Mouse (Mus musculus): ENCODE results near the gene Trpv6.

The Trpv6 gene

DNA sequence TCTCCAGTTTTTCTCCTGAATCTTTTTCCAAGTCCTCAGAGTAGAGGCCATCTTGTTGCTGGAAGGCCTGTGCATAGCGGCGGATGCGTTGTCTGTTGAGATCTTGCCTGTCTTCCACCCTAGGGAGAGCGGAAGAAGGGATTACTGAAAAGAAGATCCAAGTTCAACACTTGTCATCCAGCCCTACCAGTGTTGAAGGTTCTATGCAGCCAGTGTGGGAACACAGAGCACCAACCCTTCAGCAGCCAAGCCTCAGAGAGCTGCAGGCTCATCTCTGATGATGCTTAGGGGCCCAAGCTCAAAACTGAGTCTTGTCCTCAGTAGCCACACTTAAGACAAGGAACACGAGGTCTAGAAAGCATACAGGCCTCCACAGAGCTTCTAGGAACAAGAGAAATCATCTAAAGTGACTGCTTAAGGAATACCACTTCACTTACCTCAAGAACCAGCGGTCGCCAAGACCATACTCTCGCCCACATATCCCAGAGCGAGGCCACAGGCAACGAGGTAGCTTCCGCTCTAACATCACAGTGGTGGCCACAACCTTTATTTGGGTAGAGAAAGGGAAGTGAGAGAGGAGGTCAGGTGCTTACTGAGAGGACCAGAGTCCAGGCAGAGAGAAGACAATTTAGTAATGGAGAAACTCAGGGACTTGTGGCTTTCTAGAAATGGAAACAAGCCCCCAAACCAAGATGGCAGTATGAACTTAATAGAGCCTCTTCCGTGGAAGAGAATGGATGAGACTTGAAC, 14.8 kb downstream of the Trpv6 start:
- no peak for DNase-seq (ENCODE audit: low read depth, low spot score)

DNA sequence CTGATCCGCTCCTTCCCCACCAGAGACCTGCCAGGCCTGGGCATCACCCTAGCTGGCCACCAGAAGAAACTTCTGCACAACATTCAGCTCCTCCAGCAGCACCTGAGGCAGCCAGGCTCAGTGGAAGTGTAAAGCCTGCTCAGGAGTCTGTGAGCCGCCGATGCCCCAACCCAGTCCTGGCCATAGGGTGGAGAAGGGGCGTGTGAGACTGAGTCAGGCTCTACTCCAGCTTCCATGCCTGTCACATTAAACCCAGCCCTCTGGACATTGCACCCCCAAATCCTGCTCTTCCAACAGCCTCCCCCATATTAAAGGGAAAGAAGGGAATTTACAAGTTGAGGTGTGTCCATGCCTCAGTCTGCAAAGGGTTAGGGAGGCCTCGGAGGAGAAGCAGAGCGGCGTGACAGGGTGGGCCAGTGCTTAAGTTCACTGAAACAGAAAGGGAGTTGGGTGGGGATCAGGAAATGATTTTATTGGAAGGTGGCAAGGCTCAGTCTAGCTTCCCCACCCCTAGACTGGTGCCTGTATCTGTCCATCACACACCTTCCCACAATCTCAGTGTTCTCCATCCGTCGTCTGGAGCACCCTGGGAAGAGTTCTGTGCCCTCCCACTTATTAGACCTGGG, 15.9 kb downstream of the Trpv6 start:
- no peak for DNase-seq (ENCODE audit: low read depth, low spot score)

DNA sequence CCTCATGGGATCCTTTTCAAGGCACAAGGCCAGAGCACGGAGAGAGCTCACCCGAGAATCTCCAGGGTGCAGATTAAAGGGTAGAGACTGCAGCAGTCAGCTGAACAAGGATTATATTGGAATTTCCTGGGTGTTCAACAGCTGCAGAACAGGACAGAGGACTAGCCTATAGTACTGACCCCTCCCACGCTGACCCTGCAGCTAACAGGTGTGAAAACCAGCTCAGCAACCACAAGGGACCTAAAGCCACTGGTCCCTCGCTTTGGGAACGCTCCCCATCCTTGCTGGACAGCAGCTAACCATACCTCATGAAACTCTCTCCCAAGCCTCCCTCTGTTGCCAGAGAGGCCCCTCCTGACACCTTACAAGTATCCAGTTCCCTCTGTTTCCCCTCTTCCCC, 28.6 kb downstream of the Trpv6 start:
- no peak for DNase-seq (ENCODE audit: low read depth, low spot score)

DNA sequence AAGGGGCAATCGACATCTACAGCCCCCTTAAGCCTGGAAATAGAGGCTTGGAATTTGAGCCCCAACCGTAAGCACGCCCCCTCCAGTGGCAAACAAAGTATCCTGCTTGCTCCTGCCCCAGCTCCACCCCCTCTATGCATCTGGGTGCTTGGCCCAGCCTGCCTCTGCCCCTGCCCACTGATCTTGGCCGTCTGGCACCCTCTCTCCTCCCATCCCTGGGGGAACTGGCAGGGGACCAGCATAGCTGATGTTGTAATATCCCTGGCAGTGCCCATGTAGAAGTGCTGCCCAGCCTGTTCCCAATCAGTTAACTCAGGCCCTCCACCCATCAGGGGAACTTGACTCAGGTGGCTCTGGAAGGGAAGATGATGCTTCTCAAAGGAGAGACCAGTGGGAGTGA, 30.0 kb downstream of the Trpv6 start:
- no peak for DNase-seq (ENCODE audit: low read depth, low spot score)

DNA sequence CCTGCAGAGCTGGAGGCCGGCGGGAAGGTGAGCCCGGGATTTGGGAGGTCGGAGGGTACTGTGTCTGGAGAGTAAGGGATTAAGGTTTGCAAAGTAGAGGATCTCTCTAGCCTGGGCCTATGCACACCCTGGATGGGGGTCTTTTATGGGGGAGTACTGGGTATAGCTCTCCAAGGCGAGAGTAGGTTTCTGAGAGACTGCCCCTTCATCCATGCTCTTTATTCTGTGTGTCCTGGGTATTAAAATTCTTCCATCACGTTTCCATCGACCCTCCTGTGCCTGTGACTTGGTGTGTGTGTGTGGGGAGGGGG, 30.5 kb downstream of the Trpv6 start:
- no peak for DNase-seq (ENCODE audit: low read depth, low spot score)

DNA sequence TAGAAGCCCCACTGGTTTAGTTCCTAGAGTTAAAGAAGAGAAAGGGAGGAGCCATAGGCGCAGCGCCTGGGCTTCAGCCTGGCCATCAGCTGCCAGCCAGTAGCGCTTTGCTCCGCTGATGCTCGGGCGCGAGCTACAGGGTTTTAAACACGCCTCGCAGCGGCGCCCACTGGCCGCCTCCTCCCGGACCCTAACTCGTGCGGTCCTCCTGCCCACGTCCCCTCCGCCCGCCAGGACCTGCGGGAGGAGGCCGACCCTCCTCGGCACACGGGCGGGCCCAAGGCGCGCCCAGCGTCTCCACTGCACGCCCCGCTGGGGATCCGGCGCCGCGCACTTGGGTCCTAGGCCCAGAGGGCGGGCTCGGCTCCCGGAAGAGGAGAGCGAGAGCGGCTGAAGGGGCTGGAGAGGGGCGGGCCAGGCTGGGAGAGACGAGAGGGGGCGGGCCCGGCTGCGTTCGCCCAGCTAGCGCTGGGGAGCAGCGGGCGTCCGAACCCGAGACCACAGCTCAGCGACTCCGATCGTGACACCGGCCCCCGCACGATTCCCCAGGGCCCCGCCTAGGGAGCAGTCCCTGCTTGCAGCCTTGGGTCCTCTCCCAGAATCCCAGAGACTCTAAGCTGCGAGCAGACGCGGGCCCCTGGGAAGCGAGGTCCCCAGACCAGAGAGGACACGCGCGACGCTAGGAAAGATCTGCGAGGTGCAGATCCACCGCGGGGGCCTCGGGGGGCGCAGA, 31.0 kb downstream of the Trpv6 start, which contains the start of gene Ephb6:
Gene Ephb6 (plus strand): TSS at position 422 of the 733 bp plus-strand sequence.
- DNase-seq (ENCODE audit: low read depth, low spot score): peak; percentile 75

DNA sequence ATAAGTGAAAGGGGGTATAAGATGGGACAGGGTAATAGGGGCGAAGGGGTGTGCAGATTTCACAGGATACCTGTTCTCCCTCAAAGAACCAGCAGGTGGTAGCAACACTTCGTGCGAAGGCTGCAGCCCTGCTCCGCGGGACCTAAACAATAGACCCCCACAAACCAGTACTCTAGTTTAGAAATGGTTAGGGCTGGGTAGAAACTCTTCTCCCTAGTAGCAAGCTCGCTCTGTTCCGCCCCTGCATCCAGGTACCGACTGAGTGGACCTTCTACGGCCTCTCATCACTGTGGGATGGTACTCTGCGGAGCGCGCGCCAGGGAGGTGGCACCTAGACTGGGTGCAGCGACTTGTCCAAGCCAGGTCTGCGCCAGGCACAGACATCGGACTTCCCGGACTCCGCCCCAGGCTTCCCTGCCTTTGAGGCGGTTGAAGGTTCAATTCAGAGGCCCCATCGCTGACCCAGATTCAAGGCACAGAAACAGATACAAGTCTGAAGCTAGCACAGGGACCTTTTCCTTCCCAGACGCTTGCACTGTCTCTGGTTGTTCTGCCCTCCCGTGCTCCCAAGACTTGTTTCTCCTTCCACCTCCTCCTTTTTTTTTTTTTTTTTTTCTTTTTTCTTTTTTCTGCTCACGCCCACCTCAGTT, 31.7 kb downstream of the Trpv6 start:
- peak; percentile 53 for DNase-seq (ENCODE audit: low read depth, low spot score)

DNA sequence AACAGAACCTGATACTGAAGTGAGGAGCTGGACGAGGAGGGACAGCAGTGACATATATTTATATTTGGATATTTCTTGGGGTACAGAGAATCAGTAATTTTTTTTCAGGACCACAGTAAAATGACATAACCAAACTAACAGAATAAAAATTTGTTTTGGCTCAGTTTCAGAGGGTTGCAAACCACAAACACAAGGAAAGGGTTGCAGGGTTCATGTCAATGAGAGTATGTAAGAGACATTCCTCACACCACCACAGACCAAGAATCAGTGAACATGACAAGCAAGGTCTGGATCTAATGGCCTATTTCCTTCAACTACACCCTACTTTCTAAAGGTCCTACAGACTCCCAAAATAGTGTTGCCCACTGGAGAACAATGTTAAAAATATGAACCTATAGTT, 54.0 kb downstream of the Trpv6 start:
- DNase-seq (ENCODE audit: low read depth, low spot score): no peak

DNA sequence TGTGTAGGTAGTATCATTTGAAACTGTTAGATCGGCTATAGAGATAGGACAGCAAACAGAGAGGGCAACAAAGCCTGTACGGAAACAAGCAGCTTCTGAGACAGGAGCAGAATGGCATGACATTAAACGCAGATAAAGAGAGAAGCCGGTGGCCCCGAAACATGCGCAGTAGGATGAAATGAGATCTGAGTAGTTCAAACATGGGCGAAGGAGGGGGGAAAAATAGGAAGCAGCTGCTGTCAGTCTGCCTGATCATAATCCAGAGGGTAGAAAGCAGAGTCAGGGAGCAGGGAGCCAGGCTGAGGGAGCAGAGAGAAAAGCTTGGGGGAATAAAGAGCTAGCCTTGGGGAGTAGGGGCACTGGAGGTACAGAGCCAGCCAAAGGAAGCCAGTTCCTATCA, 54.9 kb downstream of the Trpv6 start:
- no peak for DNase-seq (ENCODE audit: low read depth, low spot score)

DNA sequence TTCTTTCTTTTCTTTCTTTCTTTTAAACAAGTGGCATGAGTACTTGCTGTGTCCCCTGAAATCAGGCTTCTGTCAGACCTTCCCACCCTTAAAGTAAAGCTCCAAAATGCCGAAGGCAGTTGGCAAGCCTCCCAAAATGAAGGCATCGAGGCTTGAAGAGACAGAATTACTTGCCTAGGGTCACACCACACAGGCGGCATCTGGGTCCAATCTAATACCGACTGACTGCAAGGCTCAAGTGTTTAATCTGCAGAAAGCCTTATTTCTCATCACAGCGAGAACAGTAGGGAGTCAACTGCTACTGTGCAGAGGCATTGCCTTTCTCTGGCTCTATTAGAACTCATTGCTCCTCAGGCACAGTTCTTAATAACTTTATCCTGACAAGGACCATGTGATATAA, 58.9 kb downstream of the Trpv6 start:
- DNase-seq (ENCODE audit: low read depth, low spot score): no peak

DNA sequence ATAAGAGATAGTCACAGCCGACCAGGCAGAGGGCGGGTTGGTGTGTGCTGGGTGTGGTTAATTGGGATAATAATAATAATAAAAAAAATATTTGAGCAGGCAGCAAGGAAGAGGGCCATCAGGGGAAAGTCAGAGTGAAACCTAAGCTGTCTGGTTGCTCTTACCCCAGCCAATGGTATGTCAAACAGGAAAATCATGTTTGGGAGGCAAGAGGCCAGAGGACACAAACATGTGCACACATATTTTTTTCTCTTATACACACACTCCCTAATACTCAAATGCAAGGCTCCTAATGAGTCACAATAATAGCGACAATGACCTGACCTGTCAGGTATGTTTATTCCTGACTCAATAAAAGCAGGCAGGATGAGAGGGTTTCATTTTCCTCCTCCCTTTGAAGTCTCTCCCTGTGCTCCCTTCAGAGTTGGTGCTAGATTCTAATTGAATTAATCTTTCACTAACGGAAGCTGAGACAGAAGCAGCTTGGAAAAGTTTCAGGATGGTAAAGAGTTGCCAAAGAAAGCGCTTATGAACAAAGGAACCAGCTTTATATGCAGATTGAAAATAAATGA, 59.6 kb downstream of the Trpv6 start:
- DNase-seq (ENCODE audit: low read depth, low spot score): no peak
